Mouse (Mus musculus) skeletal muscle tissue, adult 2 months (tissue): ENCODE data around the gene Sh2d4b.

Experiments
- DNase-seq: peaks from one replicate; pipeline ENCODE4 v3.0.0-alpha.2; 2012; ENCODE audit warnings: low read depth, low spot score

Sh2d4b gene

DNA sequence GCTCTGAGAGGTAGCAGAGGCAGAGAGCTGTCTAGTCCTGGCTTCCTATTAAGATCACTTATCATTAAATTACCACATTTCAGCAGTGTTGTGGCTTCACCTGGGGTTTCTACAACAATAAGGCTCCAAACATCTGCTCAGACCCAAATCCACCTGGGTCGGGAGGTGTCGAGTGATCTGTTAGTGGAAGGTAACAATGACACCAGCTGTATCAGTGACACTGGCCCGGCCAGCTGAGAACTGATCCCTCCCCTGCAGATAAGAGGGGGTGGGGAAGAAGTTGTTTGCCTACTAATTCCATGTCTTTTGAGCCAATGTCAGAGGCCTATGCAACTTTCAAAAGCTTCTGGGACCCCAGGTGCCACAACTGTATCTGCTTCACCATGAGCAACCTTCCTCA, at the start of gene Sh2d4b:
Gene Sh2d4b, minus strand, starts transcription at position 71 of the 400 bp plus-strand sequence.
- DNase-seq, result no peak

DNA sequence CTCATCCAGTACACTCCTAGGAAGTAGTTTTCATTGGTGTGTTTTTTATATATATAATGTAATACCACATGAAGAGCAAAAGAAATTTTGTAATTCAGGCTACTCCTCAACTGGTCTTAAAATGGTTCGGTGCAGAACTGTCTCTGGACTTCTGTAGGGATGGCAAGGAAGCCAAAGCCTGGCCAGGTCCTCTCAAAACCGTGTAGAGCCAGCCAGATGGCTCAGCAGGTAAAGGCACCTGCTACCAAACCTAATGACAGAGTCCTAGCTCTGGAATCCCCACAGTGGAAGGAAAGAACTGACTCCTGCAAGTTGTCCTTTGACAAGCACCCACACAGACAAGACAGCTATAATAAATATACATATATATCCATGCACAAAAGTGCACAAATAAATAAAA, 49.4 kb upstream of the Sh2d4b start:
- DNase-seq, result no peak

DNA sequence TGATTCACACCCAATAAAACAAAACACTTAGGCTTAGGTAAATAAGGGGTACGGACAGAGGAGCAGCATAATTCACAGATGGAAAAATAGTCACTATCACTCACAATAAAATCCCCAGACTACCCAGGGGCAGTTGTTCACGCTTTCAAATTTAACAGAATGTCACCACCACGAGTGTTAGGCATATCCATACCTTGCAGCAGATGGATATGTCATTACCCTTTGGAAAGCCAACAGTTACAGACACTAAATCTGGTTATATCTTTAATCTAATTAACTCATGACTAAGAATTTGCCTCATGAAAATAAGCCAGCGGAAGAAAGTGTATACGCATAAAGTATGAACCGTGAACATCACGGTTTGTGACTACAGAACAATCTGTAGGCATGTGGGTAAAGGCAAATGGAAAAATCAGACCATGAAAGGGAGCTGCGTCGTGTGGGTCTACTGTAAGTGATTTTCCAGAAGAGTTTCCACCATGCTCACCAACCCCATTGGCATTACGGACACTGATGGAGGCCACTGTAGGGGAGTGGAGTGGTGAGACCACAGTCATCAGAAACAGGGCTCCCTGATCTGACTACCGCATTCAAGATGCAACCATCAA, 45.4 kb upstream of the Sh2d4b start:
- no peak for DNase-seq

DNA sequence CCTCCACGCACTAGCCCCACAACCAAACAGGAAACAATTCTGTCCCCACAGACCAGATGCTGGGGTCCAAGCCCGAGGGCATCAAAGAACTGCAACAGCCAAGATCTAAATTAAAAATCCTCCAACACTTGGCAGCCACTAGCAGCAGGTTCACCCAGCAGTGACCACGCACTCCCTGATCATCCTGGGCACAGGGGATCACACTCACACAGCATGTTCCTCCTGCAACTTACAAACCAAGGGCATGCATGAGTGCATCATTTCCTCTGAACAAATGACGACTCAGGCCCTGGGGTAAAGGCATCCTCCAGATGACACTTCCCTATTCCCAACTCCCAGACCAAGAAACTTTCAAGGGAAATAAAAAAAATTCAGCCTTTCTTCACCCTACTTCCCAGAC, 44.0 kb upstream of the Sh2d4b start:
- DNase-seq, result no peak

DNA sequence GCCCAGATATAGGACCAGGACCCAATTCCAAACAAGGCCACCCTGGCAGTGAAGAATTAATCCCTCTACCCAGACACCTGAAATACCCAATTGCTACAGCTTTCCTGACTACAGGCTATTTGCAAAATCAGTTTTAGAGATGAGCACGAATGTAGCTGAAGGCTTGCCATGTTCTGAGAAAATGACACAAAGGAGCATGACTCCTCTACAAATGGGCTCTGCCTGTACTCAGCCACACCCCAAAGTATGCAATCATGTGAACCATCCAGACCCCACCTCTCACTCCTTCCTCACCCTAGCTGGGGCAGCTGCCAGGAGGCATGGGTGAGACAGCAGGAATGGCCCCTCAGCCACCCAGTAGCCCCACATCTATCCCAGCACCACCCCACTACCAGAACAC, 42.4 kb upstream of the Sh2d4b start:
- DNase-seq, result no peak

DNA sequence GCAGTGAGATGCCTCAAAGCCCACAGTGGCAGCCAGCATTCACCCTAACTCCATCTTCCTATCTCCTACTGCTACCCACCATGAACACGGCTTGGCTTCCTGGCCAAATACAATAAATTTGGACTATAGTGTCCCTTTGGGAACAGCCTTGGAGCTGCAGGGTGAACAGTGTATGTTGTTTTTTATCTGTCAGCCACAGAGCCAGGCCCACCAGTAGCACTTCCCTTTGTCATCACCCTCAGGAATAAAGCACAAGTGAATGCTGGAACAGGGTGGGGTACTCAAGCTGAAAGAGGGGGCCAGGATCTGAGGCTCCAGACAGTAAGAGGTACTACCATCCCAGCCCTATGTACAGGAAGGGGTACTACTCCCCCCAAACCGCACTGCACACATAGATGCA, 42.0 kb upstream of the Sh2d4b start:
- no peak for DNase-seq

DNA sequence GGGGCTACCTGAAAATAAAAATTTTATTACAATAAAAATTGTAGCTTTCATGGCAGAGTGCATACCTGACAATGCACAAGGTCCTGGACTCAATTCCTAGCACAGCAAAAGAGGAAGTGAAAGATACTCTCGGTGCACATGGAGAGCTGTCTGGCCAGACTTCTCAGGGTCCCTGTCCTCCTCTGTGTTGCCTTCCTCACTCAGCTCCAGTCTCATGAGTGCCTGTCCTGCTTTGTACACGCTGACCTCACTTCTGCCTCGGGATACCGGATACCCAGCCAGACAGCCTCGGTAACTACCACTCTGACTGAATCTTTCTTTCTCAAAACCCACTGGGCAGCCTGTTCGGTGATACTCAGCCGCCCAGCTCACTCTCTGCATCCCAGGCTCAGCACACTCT, 40.3 kb upstream of the Sh2d4b start:
- DNase-seq, result no peak

DNA sequence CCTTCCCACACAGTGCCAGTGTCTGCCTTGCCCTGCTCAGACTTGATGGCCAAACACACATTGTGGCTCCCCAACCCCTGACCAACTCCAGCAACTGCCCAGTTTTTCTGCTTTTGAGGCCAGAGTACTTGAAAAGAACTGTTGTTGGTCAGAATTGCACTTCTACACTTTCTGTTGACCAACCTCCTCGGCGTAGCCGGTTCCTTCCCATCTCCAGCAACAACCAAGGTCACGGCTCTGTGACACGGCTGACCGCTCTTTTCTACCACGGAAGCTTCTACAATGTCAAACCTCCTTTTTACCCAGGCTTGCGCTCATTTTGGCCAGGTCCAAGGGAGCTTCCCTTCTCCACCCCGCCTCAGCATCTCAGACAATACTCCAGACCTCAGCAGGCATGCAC, 39.2 kb upstream of the Sh2d4b start:
- no peak for DNase-seq

DNA sequence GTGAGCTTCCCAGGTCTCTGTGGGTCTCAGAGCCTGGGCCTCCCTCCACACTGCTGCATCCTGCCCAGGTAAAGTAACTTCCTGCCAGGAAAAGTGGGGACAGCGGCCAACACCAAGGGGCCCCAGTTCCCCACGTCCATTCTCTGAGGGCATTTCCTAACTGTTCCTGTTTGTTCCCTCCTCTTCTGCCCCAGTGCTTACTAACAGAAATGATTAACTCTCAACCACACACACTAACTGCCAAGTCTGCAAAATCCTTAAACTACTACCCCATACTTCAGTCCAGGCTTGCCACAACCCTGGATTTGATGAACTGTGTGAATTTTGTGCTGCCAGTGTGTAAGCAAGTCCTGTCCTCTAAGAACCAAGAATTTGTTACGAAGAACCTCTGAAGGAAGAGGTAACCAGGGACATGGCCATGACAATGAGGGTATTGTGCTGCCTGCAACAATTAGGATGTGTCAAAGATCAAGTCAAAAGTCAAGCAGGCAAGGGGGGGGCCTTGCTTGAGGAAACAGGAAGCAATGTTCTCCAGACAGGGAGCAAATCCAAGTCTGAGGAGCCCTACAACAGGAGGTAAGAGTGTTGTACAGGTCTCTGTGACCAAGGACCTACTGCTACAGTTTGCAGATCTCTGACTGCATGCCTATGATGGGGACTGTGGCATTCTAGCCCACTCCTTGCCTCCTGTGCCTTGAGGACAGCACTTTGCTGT, 38.2 kb upstream of the Sh2d4b start:
- DNase-seq, result no peak

DNA sequence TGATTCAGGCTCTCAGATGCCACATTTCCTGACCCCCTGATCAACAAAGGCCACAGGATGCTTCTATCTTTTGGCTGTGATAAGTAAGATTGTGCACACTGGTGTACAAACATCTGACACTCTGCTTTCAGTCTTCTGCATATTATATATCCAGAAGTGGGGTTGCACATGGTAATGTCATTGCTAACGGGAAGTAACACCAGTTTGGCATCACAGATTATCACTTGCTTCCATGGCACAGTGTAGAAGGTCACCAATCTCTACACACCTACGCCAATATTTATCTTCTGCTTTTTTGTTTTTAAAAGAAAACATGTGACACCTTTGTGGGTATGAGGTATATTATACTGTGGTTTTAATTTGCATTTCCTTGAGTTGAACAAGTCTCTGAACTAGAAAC, 36.9 kb upstream of the Sh2d4b start:
- DNase-seq, result no peak

DNA sequence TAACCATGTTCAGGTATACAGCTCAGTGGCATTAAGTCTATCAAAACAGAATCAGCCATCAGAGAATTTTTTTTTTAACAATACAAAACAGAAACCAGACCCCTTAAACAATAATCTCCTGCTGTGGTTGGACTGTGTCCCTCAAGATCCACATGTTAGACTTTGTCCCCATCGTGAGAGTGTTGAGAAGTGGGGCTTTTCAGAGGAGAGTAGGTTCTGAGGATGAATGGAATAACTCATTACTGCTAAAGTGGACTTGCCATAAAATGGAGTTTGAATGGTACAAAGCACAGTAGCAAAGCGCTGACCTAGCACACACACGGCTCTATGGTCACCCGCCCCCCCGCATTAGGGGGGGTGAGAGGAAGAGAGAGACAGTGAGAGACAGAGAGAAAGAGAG, 35.8 kb upstream of the Sh2d4b start:
- DNase-seq, result no peak

DNA sequence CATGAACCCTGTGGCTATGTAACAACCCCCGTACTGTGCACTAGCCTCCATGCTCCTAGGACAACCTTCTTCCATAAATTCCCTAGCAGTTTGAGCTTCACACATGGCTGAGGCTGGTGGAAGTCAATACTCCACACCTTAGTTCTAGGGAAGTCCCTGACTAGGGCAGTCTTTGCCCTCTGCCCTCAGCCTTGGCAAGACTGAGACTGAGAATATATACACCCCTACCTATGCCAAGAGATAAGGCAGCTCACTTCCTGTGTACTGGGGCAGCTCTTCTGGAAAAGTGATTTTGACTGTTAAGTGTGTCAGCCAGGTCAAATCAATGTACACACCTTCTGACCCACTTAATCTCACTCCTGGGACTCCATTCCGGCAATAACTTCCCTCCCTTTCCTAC, 34.0 kb upstream of the Sh2d4b start:
- DNase-seq, result no peak

DNA sequence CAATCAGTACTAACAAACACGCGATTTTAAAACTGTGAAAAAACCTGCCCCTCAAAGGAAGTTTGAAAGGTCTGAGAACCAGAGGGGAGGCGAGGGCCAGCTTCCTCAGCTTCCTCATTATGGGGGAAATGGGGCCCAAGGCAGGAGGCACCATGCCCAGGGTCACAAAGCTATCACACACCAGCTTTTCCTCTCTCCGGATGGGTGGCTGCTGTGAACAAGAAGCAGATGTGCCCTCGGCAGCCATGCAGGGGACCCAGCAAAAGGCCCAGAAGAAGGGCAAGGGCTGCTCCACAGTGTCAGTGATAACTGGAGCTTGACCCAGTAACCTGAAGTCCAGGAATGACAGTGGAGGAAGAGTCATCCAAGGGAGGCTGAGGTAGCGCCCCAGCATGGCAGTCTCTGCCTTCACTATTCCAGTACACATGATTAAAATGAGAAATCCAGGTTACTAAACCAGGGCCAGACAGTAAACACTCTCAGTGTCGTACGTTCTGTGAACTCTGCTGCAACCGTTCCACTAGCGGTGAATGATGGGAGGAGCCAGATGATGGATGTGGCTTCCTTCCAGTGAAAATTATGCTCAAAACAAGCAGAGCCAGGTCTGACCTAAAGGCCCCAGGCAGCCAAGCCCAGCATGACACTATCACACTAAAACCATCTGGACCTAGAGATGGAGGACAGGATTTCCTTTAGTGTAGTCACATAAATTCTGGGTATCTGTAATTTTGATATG, 31.5 kb upstream of the Sh2d4b start:
- DNase-seq, result no peak

DNA sequence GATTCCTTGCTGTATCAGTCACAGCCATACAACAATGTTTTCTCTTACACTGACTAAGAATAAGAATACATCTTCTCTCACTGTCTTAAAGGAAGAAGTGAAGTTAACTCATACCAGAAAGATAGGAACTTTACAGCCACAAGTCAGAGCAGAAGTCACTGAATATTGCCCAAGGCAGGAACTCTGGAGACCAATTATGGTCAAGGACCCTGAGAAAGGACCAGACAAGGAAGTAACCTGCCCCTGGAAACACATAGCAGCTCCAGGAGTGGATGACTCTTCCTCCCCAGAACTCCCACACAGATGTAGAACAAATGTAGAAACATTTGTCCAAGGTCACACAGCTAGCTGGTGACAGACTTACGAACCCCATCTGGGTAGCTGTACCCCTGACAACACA, 28.2 kb upstream of the Sh2d4b start:
- DNase-seq, result no peak

DNA sequence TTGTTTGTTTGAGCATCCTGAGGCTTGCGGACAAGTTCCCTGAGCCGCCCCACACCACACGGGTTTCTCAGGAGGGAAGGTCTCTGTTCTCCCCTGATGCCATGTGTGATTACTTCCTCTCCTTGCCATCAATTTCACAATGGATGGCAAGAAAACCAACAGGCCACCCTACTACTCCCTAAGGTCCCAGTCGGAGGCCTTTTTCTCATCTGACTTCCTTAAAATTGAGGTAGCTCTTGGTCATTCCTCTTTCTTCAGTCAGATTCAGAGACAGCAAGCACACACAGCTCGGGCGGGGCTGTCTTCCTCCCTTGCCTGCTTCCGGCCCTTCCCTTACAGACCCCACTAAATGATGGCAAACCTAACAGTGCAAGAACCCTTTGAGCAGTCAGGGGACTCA, 26.5 kb upstream of the Sh2d4b start:
- DNase-seq, result no peak

DNA sequence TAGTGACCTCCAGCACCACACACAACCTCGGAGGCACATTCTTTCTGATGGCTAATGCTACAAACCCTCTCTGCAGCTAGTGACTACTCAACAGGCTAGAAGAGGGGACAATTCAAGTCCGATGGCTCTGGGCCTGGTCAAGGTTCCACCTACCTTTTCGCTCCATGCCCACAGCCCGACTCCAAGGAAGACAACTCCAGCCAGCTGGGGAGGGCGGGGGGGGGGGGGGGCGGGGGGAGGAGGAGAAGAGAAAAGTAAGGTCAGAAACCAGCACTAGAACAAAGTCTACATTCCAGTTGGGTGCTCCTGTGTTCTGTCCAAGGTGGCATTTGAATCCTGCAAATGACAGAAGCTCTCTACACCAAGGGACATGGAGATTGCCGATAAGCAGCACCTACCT, 25.4 kb upstream of the Sh2d4b start:
- no peak for DNase-seq

DNA sequence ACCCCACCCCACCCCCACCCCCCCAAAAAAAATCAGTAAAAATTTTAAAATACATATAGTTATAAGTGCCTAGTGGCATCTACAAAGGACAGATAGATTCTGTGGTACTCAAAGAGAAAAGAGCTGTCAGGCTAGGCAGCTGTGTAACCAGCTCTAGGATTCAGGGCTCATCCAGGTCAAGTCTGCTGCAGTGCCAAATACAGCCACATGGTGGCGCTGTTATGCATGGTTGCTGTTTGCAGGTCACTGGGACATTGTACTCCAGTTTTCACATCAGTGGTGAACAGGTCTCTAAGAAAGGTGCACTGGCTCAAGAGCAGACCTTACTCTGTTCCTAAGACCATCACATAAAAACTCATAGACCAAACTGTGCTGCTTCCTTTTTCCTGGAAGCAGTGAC, 24.6 kb upstream of the Sh2d4b start:
- peak; percentile 80 for DNase-seq

DNA sequence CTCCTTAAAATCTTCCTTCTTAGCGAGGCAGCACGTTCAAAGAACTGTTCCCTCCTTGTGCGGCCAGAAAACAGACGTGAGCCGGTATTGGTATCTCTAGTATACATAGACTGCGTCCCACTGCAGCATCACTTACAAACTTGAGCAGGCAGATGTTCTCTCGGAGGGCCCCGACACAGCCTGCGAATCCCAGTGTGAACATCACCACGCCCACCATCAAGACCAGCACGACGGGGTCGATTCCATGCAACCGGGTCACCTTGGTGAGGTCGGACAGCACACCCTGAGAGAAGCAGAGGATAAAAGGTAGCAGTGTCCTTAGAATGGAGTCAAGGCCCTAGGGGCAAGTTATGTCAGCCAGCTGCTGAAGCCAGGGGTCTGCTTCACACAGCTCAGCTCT, 23.6 kb upstream of the Sh2d4b start:
- DNase-seq, result no peak

DNA sequence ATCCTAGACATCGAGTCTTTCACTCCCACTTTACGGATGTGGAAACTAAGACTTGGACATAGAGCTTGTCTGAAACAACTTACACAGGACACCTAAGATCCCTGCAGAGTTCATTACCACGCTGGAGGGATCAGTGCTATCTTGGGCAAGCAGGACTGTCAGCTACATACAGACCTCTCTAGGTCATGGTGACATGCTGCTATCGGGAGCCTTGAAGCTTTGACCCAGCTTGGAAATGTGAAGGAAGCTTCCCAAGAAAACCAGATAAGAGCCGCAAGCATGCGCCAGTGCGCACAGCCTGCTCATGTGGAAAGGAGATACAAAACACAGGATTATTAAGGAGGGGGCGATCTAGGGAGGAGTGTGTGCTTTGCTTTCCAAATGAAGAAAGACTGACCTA, 22.8 kb upstream of the Sh2d4b start:
- no peak for DNase-seq

DNA sequence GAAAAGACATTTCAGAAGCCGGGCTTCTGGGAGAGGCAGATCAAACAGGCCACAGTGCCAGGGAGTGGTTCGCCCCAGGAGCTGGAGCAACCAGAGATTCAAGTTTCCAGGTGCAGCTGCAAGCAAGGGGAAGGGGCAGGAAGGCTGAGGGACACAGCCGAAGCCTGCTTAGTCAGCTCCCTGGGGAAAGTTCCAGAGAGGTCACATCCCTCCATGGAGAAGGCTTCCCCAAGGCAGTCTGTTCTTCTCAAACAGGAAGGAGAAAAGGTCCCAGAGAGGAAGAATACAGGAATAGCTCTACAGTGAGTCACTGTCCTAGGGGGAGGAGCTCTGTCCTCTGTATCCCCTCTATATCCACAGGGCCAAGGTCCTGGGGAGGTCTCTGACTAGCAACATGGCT, 21.6 kb upstream of the Sh2d4b start:
- no peak for DNase-seq

DNA sequence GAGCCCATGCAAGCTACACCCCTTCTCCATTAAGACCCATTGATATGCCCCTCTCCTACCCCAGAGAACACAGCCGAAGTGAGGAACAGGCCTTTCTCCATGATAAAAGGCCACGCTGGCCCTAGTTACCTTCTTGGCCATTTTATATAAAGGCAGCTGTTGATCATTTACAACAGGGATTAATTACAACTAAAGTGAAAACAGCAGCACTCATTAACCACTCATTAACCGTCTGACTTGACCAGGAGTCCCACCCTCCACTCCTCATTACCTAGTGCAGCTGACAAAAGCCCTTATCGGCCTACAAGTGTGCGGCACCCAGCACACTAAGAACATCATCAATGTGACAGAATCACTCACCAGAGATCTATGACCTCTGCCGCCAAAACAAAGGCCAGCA, 20.6 kb upstream of the Sh2d4b start:
- no peak for DNase-seq

DNA sequence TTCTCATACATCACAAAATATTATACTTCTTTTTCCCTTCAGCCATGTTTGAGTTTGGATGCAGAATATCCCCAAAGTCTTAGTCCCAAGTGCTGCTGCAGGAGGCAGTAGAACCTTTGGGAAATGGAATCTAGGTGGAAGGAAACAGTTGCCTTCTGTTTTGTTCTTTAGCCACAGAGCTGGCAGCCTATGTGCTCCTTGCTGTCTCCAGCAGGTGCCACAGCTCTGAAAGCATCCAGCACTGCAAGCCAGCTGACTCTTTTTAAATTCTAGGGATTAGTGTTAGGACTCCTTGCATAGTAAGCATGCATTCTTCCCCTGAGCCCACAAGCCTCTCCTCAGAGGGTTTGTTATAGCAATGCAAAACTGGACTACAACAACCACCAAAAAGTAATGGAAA, 18.5 kb upstream of the Sh2d4b start:
- DNase-seq, result no peak

DNA sequence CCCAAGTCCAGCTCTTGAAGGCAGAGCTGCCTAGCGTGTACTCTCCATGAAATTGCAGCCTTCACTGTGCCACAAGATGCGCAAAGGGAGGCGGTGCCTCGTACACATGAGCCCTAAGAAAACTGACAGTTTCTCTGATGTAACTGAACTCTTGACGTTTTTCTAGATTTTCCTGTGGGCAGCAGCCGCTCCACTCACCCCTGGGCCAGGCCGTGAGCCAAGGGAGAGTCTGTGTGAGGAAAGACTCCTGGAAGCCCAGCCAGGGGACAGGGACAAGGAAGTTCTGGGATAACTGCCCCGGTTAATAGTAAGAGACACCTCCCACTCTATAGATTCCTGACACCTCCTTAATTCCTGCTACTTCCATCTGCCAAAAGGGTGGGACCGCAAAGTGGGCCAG, 15.7 kb upstream of the Sh2d4b start:
- DNase-seq, result no peak
